Mouse (Mus musculus): ENCODE data around the gene 9130409I23Rik.

- no peak for TF ChIP-seq CTCF (IDR thresholded peaks at IDR 0.05; ENCODE audit: low read depth)
- no peak for TF ChIP-seq EP300 (IDR thresholded peaks at IDR 0.05; ENCODE audit: low read depth)
Measured at GRCm38 (mm10) chr1:181013446-181013845, 37.6 kb upstream of the 9130409I23Rik start.

Data from liver, postnatal 0 days (tissue).